Mouse (Mus musculus) cerebellum, postnatal 4 days (tissue): ENCODE measurements around the gene Acsbg1.
"Not testable (repeated sequence)": the region's sequence is repeated elsewhere in the genome, so short reads cannot be mapped to it uniquely, and the experiment has no call there.

Source experiments
- DNase-seq, 2 experiments: peaks; one replicate each; pipeline ENCODE4 v3.0.0; 2022; ENCODE audit warnings: low spot score in 2 of 2, mixed read lengths in 1 of 2

Gene Acsbg1

DNA sequence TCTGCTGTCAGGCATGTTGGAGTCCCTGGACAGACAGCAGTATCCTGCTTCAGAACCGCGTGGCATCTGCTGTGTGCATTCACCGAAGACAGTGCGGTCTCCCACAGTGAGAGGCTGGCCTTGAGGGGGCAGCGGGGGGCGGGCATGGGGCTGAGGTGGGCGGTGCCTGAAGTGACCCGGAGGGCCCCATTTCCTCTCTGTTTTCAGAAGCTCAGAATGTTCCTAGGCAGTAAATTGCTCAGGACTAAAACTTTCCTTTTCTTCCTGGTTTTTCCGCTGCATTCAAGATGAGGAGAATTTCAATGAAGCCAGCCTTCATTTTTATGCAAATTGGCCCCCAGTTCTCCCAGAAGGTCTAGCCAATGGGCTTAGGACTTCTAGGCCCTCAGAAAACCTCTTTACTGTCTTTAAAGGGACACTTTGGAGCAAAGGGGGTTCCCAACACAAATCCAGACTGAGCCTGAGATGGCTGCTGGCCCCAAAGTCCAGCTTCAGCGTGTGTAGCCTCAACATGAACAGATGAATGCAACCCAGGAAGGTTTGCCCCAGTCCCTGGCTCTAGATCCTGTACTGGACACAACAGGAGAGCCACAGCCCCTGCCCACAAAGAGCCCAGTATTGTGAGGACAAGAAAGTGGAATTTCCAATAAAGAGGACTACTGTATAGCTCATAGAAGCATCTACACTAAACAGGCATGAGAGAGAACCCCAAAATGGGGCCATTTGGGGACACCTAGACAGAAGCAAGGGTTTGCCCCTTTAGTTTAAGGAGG is at the start of gene Acsbg1:
Gene Acsbg1 (minus strand): TSS at position 266 of the 773 bp plus-strand sequence.
- peak in 1 of 2 experiments; percentile 25 for DNase-seq

DNA sequence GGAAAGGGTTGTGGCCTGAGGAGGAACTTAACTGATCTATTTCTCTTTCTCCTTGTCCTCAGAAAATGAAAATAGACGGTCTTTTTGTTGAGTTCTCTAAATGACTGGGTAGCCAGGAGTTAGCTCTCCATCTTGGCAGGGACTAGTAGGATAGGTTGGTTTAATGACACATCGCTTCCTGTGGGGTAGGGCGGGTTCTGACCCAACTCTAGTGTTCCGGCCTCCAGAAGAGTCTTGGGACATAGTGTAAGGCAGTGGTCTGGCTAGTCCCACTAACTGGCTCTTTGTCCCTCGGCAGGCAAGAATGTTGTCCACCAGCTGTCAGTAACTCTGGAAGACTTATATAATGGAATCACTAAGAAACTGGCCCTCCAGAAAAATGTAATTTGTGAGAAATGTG is 46.4 kb upstream of the Acsbg1 start:
- DNase-seq = no peak

GRCm38 (mm10) chr9:54707288-54707999 is 45.8 kb upstream of the Acsbg1 start:
- no peak for DNase-seq

DNA sequence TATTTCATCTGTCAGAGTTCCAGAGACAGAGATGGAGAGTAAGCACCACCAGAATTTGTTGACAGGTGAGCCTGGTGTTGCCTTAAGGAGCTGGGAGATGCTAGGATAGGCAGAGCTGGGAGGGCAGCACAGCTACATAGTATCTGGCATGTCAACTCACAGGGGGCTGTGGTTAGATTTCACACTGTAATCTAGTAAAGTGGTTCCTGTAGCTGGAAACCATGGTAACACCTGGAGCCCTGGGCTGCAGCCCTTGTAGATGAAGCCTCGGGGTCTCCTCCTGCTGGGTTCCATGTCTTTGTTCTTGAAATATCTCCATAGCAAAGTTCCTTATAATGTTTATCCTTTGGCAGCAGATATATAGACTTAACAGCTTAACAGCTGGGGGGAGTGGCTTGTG is 43.9 kb upstream of the Acsbg1 start:
- DNase-seq = no peak

GRCm38 (mm10) chr9:54704361-54704760 is 42.7 kb upstream of the Acsbg1 start:
- DNase-seq = no peak

GRCm38 (mm10) chr9:54702581-54702980 is 40.9 kb upstream of the Acsbg1 start:
- no peak for DNase-seq

GRCm38 (mm10) chr9:54700746-54701145 is 39.1 kb upstream of the Acsbg1 start:
- no peak for DNase-seq

- DNase-seq = no peak
Observed at GRCm38 (mm10) chr9:54700174-54700475, 38.5 kb upstream of the Acsbg1 start.

- DNase-seq = peak; percentile 45 to 79
Observed at GRCm38 (mm10) chr9:54699345-54700173, 37.9 kb upstream of the Acsbg1 start.

GRCm38 (mm10) chr9:54699087-54699344 is 37.3 kb upstream of the Acsbg1 start:
- DNase-seq = no peak

DNA sequence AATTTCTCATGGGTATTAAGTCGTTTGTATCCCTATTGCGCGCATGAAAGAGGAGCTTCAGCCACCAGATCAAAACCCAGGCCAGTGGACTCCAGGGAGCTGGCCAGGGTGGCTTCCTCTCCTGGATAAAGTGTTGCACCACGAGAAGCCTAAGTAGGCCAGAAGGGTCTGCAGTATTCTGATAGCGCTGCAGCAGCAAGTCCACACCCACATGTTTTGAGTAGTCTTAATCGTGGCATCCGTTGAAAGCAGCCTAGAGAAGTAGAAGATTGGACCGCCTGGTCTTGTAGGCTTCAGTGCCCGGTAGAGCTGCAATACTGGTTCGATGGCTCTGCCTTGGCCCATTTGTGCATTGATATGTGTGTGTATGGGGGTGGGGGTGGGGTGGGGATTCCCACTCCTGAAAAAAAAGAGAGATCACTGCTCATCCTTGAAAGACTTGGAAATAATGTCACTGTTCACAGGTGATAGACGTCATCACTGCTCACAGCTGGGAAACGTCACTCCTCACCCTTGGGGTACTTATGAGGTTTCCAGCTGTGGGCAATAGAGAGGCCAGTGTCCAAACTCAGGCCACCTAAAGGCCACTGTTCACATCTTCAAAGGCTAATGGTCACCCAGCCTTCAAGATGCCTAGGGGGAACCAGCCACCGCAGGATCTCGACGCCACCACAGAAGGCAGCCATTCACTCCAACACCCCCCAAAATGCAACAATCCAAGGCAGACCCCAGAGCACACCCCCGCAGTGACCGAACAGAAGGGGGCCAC is 36.8 kb upstream of the Acsbg1 start, which contains the start of gene Dnaja4:
Gene Dnaja4 (plus strand): TSS at position 556 of the 769 bp plus-strand sequence.
- no peak for DNase-seq

GRCm38 (mm10) chr9:54691241-54691805 is 29.7 kb upstream of the Acsbg1 start:
- not testable (repeated sequence) for DNase-seq

DNA sequence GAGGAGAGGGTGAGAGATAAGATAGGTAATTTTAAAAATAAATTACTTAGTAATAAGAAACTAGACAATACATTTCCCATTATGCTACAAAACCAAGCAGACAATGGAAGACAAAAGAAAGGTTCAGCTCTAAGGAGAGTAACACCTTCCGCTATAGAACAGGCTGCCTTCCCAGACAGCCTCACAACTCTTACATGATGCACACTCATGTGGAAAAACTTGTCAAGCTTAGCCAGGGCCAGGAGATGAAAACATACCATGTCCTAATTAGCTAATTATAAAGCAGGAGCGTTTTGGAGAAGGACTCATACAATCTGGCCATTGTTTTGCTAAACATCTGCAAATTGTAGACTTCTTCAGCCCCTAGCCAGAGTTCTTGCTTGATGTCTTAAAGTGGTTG is 29.0 kb upstream of the Acsbg1 start:
- not testable (repeated sequence) for DNase-seq

- DNase-seq = no peak
Observed at GRCm38 (mm10) chr9:54689446-54689845, 27.8 kb upstream of the Acsbg1 start.

- DNase-seq = no peak
Observed at GRCm38 (mm10) chr9:54687246-54688236, 25.9 kb upstream of the Acsbg1 start.

DNA sequence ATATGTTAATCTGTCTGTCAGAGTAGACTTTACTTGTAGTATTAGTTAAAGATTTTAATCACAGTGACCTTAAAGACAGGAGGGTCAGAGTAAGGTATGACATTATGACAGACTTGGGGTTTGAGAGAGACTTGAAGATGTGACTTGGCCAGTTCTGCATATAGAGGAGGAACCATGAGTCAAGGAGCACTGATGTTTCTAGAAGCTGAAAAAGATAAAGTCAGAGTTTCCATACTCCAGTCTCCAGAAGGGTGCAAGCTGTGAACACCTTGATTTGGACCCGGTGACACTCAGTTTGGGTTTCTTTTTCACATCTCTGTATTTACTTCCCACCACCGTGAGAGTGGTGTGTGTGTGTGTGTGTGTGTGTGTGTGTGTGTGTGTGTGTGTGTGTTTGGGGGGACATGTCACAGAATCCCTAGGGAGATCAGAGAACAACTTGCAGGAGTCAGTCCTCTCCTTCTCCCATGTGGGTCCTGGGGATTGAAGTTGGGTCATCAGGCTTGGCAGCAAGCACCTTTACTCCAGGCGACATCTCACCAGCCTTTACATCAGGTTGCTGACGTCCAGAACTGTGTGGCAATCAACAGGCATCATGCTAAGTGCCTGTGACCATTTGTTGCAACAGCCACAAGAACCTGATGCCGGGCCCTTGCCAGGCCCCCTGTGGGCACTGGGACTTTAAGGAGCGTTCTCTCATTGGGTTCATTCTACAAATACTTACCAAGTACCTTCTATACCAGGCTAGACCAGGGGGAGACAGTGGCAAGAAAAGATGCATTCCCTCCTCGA is 22.3 kb upstream of the Acsbg1 start:
- no peak for DNase-seq

- DNase-seq = peak in 1 of 2 experiments; percentile 21
Observed at GRCm38 (mm10) chr9:54682846-54683245, 21.2 kb upstream of the Acsbg1 start.

- DNase-seq = peak; percentile 68 to 83
Observed at GRCm38 (mm10) chr9:54676531-54676986, 14.9 kb upstream of the Acsbg1 start.

DNA sequence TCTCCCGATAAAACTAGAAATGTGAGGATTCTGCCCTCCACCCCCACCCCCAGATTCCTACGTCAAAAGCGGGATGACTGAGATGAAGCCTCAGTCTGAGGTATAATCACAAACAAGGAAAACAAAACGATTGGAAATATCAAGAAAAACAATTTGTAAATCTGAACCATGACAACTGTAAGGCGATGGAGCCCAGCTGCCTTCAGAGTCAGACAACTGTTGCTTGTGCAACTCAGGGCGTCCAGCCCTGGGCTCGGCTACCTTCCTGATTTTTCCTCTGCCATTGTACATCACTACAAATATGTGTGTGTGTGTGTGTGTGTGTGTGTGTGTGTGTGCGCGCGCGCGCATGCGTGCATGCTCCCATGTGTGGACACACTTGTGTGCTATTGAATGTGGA is 12.2 kb upstream of the Acsbg1 start:
- no peak for DNase-seq
